Mouse (Mus musculus): ENCODE results near the gene Wdr11. TPM values are rescaled to one million over a fixed set of nuclear protein-coding genes. Genes with fewer than 3 reads are reported as not detected.

The Wdr11 gene
- total and polyA plus RNA-seq, 3 experiments = 24.8 to 37.6 (median 26.1) TPM

DNA sequence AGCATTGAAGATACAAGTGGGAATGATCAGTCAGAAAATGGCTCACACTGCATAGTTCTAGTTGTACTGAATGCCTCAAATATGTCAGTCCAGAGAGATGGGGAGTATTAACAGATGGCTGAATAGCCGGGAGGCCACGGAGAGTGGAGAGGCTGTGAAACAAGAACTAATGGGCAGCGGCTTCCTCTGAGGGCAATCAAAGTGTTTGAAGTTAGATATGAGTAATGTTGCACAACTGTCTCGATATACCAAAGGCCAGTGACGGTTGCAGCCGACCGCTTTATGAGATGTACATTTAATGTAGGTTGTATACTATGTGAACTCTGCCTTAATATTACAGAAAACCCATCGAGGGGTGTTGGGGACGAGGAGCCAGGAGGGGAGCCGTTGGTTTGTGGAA lies 78.6 kb downstream of the Wdr11 start:
- Histone ChIP-seq H3K79me2 (replicated peaks; ENCODE audit: control insufficient read depth, extremely low read depth, insufficient read depth, poor library complexity, severe bottlenecking) (no peaks in the 10 kb centered on the region), H3K27ac (ENCODE audit: insufficient read depth, low read depth) (no peak overlapping the region), H3K27me3 (replicated peaks) (peaks cover 83% of the 10 kb centered on the region), H3K4me3 (replicated peaks in 1 of 3; ENCODE audit: low read depth in 2 of 3, low read length in 2 of 3, poor library complexity in 1 of 3) (no peak overlapping the region), H3K4me1 (ENCODE audit: control insufficient read depth in 1 of 2, insufficient read depth in 2 of 2) (no peaks in the 10 kb centered on the region), H3K36me3 (replicated peaks in 1 of 2; ENCODE audit: control insufficient read depth in 1 of 2, insufficient read depth in 1 of 2, low read length in 1 of 2) (no peaks in the 10 kb centered on the region), H3K4me2 (ENCODE audit: insufficient read depth, low read depth, poor library complexity, severe bottlenecking) (no peak overlapping the region), H3K9ac (ENCODE audit: insufficient read depth, low read depth) (no peak overlapping the region), H3K9me3 (replicated peaks; ENCODE audit: low read length) (no peaks in the 10 kb centered on the region)
- dilution Hi-C loops (cut with MboI; ENCODE audit: extremely low pct_ligation_motif_present, extremely low pct_unique_long_range_greater_than_20kb, low sequenced_read_pairs) = no loop called here
- TF ChIP-seq EP300 (IDR thresholded peaks at IDR 0.05; ENCODE audit: low read length) = no peak
- DNase-seq (ENCODE audit: extremely low read depth) = no peak
- in situ Hi-C loops (cut with MboI; ENCODE audit: low pct_ligation_motif_present, low pct_unique_long_range_greater_than_20kb, low sequenced_read_pairs) = no loop called here

DNA sequence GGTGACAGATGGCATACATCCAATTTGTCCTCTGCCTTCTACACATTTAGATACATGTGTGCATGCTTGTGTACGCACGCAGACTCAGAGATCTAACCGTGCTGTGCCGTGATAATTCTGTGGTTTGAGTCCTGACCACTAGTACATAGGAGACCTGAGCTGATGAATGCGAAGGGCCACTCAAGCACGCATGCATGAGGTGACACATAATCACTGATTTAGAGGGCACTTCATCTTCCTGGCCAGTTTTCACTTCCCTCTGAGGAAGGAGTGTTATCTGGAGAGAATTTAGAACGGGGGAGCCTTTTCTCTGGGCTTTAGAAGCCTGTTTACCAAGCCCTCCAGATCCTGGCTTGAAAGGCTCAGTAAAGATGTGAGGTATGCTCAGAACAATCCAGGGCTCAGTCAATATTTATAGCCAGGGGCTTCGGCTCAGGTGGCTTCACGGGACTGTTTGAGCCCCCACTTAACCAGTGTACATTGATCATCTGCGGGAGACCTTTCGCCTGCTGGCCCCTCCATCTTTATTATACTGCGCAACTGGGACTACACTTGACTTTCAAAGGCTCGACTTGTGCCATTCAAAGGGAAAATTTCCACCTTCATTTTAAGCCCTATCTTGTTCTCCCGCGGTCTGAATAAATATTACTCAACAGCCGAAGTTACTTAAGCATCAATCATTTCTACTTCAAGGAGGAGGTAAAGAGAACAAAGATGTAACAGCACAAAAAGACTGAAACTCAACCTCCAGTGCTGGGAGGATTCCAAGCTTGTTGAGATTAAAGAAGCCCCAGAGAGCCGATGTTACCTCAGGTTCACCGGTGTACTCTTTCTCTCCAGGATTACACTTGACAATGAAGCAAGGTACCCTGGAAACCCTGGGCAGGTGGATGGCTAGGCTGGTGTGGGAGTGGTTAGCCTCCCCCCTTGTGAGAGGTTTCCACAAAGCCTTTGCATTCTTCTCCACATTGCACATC lies 80.3 kb downstream of the Wdr11 start:
- H3K4me1 ChIP-seq (ENCODE audit: control insufficient read depth in 1 of 2, insufficient read depth in 2 of 2) = no peaks in the 10 kb centered on the region
- dilution Hi-C loops (cut with MboI; ENCODE audit: extremely low pct_ligation_motif_present, extremely low pct_unique_long_range_greater_than_20kb, low sequenced_read_pairs) (no loop called here), in situ Hi-C loops (cut with MboI; ENCODE audit: low pct_ligation_motif_present, low pct_unique_long_range_greater_than_20kb, low sequenced_read_pairs) (no loop called here)
- no peak overlapping the region for H3K4me3 ChIP-seq (replicated peaks in 1 of 3; ENCODE audit: low read depth in 2 of 3, low read length in 2 of 3, poor library complexity in 1 of 3)
- TF ChIP-seq ZKSCAN1 (IDR thresholded peaks at IDR 0.05; ENCODE audit: borderline replicate concordance, low read depth, low read length) (no peak), ZNF384 (IDR thresholded peaks at IDR 0.05; ENCODE audit: low read depth, low read length) (no peak), KAT2A (IDR thresholded peaks at IDR 0.05; ENCODE audit: insufficient replicate concordance, low read length) (no peak), UBTF (IDR thresholded peaks at IDR 0.05; ENCODE audit: low read depth, low read length) (no peak), ELF1 (IDR thresholded peaks at IDR 0.05; ENCODE audit: low read depth, low read length) (no peak), PAX5 (IDR thresholded peaks at IDR 0.05; ENCODE audit: low read length) (no peak), USF1 (IDR thresholded peaks at IDR 0.05; ENCODE audit: low read depth, low read length) (no peak), USF2 (conservative IDR thresholded peaks at IDR 0.05; ENCODE audit: low read depth, low read length) (no peak), GABPA (IDR thresholded peaks at IDR 0.05; ENCODE audit: insufficient replicate concordance, low read depth, low read length) (no peak), JUND (conservative IDR thresholded peaks at IDR 0.05; ENCODE audit: low read depth, low read length) (no peak), NRF1 (IDR thresholded peaks at IDR 0.05; ENCODE audit: low read depth, low read length) (no peak), ETS1 (conservative IDR thresholded peaks at IDR 0.05; ENCODE audit: low read depth, low read length) (no peak), CHD1 (IDR thresholded peaks at IDR 0.05; ENCODE audit: low read depth, low read length) (no peak), RCOR1 (conservative IDR thresholded peaks at IDR 0.05; ENCODE audit: low read depth, low read length) (no peak), POLR2A (IDR thresholded peaks at IDR 0.05; ENCODE audit: low read depth, low read length) (no peak), ZC3H11A (IDR thresholded peaks at IDR 0.05; ENCODE audit: low read depth, low read length) (no peak), SIN3A (IDR thresholded peaks at IDR 0.05; ENCODE audit: low read length) (no peak), CHD2 (IDR thresholded peaks at IDR 0.05; ENCODE audit: low read length) (no peak)
- H3K79me2 ChIP-seq (replicated peaks; ENCODE audit: control insufficient read depth, extremely low read depth, insufficient read depth, poor library complexity, severe bottlenecking) = no peaks in the 10 kb centered on the region
- no peak overlapping the region for H3K9ac ChIP-seq (ENCODE audit: insufficient read depth, low read depth)
- H3K9me3 ChIP-seq (replicated peaks; ENCODE audit: low read length) = no peaks in the 10 kb centered on the region
- H3K4me2 ChIP-seq (ENCODE audit: insufficient read depth, low read depth, poor library complexity, severe bottlenecking) = no peak overlapping the region
- H3K27ac ChIP-seq (ENCODE audit: insufficient read depth, low read depth) = no peak overlapping the region
- H3K36me3 ChIP-seq (replicated peaks in 1 of 2; ENCODE audit: control insufficient read depth in 1 of 2, insufficient read depth in 1 of 2, low read length in 1 of 2) = no peaks in the 10 kb centered on the region
- no peak for DNase-seq (ENCODE audit: extremely low read depth)
- H3K27me3 ChIP-seq (replicated peaks) = peaks cover 84% of the 10 kb centered on the region
